Mouse (Mus musculus): Measurements from ENCODE around the gene Arhgef12.
"Not testable (repeated sequence)": the region's sequence is repeated elsewhere in the genome, so short reads cannot be mapped to it uniquely, and the experiment has no call there.

The Arhgef12 gene

DNA sequence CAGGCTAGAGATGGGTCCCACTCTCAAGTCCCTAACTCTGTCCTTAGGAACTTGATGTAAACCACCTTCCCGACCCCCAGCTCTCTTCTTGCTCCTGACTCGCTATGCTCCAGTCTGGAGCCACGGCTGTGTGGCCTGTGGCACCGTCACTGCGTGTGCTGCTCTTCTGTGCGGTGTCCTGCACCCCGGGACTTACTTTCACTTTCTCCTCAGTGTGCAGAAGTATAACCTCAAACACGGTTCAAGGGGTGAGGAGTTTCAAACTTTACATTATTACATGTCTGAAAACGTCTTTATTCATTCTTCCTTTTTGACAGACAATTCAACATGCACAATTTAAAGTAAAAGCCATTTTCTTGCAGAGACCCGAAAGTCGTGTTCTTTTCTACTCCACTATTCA lies 111.7 kb downstream of the Arhgef12 start:
- DNase-seq: no peak

- no peak for DNase-seq
Observed at GRCm38 (mm10) chr9:42994708-42995107, 112.3 kb downstream of the Arhgef12 start.

DNA sequence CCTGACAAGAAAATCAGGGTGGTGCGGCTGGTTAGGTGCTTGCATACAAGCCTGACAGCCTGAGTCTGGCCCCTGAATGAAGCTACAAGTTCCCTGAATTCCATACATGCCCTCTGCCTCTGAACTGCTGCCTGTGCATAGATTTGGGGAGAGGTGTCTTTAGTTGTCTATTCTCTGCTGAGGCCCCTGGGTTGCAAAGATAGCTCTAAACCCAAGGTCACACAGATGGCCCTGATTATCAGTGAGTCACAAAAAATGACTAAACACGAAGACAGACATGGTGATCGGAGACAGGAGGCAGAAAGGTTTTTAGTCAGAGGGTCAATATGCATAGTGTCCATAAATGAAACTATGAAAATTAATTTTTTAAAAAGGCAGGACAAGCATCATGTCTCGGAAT lies 113.4 kb downstream of the Arhgef12 start:
- DNase-seq: no peak

- DNase-seq: no peak
Observed at GRCm38 (mm10) chr9:42987988-42988387, 119.1 kb downstream of the Arhgef12 start.

GRCm38 (mm10) chr9:42968894-42969521 lies 138.0 kb downstream of the Arhgef12 start:
- no peak for DNase-seq

GRCm38 (mm10) chr9:42967731-42968130 lies 139.3 kb downstream of the Arhgef12 start:
- DNase-seq: peak; percentile 9

DNA sequence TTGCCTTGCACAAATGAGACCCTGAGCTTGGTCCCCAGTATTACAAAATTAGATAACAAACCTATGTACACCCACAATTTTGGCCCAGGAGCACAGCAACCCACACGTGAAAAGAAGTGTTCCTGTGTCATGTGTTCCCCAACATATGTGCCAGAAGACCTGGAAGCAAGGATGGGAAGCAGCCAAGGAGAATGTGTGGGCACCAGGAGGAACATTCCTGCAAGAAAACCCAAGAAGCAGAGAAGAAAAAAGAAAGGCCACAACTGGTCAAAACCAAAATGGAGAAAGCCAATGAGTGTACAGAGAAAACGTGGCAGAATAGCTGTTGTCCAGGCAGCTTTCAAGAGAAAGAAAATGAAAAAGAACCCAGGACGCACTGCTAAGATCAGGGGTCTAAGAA lies 142.2 kb downstream of the Arhgef12 start:
- DNase-seq: not testable (repeated sequence)

- no peak for DNase-seq
Observed at GRCm38 (mm10) chr9:42964366-42964765, 142.7 kb downstream of the Arhgef12 start.

DNA sequence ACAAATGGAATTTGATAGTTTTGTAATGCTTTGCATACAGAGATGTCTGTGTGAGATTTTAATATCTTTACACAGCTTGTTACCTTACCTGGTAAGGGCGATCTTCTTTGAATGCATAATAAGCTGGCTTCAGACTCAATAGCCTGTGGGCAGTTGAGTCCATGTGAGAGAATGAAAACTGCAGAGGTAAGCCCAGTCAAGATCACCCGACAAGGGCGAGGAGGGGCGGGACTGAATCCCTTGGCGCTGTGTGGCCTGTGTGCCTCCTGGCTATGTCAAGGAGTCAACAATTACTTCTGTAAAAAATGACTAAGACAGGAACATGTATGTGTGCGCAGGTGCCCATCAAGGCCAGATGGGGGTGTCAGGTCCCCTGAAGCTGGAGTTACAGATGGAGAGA lies 144.5 kb downstream of the Arhgef12 start:
- DNase-seq: no peak

DNA sequence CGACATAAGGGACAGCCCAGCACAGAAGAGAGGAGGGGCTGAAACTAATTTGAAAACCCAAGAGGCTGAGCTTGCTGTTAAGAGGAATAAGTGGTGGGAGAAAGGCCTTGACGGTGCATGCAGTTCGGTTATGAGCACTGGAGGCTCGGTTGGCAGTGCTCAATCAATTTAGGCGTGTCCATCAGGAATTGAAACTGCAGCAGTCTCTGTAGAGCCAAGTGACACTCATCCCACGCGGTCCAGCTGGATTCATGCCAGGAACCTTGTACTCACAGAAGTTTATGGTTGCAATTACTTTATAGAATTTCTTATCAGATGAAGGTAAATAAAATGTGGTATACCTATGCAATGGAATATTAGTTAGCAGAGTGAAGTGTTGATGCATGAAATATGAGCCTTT lies 148.6 kb downstream of the Arhgef12 start:
- DNase-seq: no peak

DNA sequence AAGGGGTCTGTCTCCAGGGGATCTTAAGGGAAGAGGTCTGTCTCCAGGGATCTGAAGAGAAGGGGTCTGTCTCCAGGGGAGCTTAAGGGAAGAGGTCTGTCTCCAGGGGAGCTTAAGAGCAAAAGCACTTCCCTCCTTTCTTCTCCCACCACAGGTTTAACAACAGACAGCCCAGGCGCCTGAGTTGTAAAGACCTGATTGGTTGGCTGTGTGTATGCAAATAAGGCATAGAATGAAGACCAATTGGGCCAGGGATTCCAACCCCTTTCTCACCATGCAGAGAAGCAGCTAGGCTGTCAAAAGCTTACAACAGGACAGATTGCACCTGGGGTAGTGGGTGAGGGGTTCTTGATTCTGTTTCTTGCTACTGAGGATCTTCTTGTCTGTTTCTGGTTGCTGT lies 158.7 kb downstream of the Arhgef12 start:
- DNase-seq: no peak

- no peak for DNase-seq
Observed at GRCm38 (mm10) chr9:42945174-42945573, 161.9 kb downstream of the Arhgef12 start.

DNA sequence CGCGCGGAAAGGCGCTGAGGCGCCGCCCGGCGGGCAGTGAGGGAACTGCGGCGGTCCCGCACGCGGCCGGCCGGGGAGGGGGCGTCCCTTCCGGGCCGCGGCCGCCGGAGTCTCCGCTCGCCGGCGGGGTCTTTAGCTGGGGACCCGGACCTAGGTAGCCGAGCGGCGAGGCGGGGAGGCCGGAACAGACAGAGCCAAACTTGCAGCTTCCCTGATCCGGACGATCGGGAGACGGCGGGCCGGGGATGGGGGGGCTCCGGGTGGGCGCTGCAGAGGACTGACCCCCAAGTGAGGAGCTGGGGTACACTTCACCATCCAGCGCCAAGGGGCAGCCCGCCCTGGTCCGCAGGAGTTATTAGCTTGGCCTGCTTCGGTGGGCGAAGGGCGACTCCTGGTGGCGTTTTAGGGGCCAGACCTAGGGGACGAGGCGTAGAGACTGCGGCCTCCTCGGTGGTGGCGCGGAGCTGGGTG lies 162.5 kb downstream of the Arhgef12 start:
- DNase-seq: peak; percentile 78

GRCm38 (mm10) chr9:42943781-42944535 lies 163.1 kb downstream of the Arhgef12 start, which contains the start of gene Grik4:
Gene Grik4 (minus strand): TSS chr9:42944493.
- DNase-seq: peak; percentile 17

DNA sequence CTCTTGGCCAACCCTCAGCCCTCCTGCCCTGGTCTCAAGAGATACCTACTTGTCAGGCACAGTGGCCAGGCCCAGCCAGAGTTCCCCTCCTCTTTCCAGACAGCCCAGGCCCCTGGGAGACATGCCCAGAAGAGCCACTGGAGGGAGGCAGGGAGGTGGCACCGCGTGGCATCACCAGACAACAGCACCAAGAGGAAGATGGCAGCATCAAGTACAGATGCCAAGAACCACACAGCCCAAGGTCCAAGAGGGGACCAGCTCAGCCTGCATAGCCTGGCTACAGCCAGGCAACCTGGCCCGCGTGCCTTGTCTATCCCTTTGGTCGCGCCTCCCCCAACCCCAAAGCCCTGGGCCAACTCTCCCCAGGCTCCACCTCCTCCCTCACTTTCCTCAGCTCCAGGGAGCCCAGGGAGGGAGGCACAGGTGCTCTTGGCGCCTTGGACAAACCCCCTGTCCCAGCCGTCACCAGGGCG lies 163.9 kb downstream of the Arhgef12 start:
- DNase-seq: peak; percentile 23

DNA sequence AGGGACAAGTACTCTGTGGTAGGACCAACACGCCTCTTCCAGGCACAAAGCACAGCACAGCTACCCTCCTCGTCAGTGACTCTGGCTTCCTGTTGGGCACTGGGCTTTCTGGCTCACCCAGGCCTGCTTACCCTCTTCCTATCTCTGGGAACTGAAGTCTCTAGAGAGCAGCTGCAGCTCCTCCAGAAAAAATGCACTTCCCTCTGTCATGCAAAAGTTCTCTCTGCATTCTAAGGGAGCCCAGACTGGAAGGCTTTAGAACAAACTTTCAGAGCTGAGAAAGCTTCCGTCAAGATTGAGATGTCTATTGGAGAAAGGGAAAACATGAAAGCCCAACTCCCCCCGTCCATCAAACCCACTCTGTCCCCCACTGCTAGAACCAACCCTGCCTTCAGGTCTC lies 164.9 kb downstream of the Arhgef12 start:
- DNase-seq: no peak

DNA sequence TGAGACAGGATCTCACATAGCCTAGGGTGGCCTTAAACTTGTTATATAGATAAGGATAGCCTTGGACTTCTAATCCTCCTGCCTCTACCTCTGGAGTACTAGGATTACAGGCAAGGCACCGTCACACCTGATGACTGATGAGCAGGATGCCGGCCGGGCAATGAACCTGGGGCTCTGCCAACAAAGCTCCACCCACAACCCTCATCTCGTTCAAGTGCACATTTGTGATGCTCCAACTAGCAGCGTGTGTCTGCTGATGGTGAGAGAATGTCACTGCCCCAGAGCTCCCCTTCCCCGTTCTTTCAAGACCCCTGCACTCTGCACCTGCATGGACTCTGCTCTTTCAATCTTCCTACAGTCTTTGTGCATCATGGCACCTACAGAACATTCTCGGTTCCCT lies 174.9 kb downstream of the Arhgef12 start:
- no peak for DNase-seq

DNA sequence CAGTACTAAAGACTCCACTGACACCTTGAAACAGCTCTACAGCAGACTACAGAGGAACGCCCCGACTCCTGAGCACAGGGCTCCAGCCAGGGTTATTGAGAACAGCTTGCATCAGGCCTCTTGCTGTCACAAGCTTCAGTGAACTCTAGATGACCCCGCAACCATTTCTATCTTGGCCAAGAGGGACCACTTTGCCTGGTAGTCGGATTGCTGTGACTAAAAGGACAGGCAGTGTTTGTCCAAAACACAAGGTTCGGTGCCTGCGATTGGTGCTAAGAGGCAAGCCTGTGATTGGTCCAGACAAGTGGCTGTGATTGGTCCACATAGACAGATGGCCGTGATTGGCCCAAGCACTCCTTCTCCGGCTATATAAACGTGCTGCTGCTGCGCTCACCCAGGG lies 179.5 kb downstream of the Arhgef12 start:
- DNase-seq: no peak

DNA sequence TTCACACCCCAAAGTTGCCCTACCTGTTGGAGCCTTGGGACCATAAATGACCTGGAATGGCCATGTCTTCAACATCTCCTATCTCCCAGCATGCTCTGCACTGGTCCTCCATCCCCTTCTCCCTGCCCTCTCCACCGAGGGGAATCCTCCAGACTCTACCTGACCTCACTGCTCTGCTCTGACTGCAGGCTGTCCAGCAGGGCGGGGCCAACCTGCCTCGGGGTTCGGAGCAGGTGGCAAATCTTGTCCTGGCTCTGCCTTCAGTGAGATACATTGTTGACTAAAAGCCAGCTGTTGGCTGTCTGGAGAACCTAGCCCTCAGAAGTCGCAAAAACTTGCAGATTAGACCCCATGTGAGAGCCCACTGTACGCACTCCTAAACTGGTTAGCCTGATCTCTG lies 180.5 kb downstream of the Arhgef12 start:
- DNase-seq: no peak

DNA sequence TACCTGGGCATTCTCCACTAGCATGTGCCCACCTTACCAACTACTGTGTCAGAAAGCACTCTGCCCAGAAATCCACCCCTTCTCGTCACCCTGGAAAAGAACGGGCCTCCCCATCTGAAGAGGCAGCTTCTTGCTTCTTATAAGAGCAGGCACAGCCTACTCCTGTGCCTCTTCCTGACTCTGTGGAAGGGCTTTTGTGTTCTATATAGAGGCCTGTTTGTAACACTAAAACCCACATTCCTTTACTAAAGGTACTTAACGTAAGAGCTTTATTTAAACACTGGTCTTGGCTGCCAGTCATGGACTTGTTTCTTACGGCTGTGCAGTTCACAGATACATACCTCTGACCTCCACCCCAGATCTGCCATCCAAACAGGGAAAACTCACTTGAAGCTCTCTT lies 185.2 kb downstream of the Arhgef12 start:
- DNase-seq: no peak

DNA sequence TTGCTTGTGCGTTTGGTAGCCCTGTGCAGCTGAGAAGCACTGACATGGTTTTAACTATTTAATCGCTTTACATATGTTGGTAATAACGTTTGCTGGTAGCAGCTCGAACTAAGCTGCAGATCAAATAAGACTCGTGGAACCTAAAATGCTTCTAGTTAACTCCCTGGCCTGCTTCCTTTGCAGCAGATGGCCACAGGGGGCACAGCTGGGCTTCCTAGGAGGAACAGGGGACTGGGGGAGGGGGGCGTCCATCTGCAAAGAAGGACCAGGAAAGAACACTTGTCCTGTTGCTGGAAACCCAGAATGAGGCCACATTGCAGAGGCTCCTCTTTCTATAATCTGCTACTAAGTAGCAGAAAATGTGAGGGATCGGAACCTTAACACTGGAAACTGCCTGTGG lies 186.8 kb downstream of the Arhgef12 start:
- DNase-seq: no peak

- no peak for DNase-seq
Observed at GRCm38 (mm10) chr9:42917911-42918310, 189.1 kb downstream of the Arhgef12 start.

Data from cerebellum, adult 9-10 months (tissue).